Mouse (Mus musculus): ENCODE measurements around the gene D10Jhu81e. TPM values are rescaled to one million over a fixed set of nuclear protein-coding genes. Genes with fewer than 3 reads are reported as not detected.
A peak's percentile ranks its signal among the peaks of the same experiment; 100 is the strongest.

D10Jhu81e gene
- polyA plus RNA-seq, 1 experiment from 2014 or later, result 32.7 TPM

GRCm38 (mm10) chr10:78182321-78182720 lies 12.7 kb upstream of the D10Jhu81e start:
- Histone ChIP-seq H3K9ac (no peak overlapping the region), H3K4me3 (replicated peaks) (no peak overlapping the region), H3K36me3 (peaks cover 26% of the 10 kb centered on the region; the same call in 1 of the 2 replicates), H3K27ac (no peak overlapping the region), H3K4me2 (no peak overlapping the region), H3K27me3 (replicated peaks) (no peaks in the 10 kb centered on the region), H3K4me1 (peaks cover 12% of the 10 kb centered on the region), H3K9me3 (no peaks in the 10 kb centered on the region)
- ATAC-seq (ENCODE audit: insufficient read depth, low FRiP score, low read depth), result no peak
- 92% methylated on average over 17 of the region's 17 CpGs for WGBS

GRCm38 (mm10) chr10:78174474-78174873 lies 4.9 kb upstream of the D10Jhu81e start:
- Histone ChIP-seq H3K4me1 (0 out of 2 replicates have a peak, but pooled peaks cover 5% of the 10 kb centered on the region), H3K4me3 (replicated peaks) (no peak overlapping the region), H3K4me2 (no peak overlapping the region), H3K9me3 (no peaks in the 10 kb centered on the region), H3K36me3 (peaks cover 47% of the 10 kb centered on the region), H3K27ac (no peak overlapping the region), H3K9ac (no peak overlapping the region), H3K27me3 (replicated peaks) (no peaks in the 10 kb centered on the region)
- WGBS, result 89% methylated on average over 5 of the region's 5 CpGs
- no peak for ATAC-seq (ENCODE audit: insufficient read depth, low FRiP score, low read depth)

- Histone ChIP-seq H3K9ac (no peak overlapping the region), H3K27ac (no peak overlapping the region), H3K4me2 (no peak overlapping the region), H3K9me3 (no peaks in the 10 kb centered on the region), H3K4me3 (replicated peaks) (no peak overlapping the region), H3K27me3 (replicated peaks) (no peaks in the 10 kb centered on the region), H3K4me1 (peaks cover 13% of the 10 kb centered on the region), H3K36me3 (peaks cover 47% of the 10 kb centered on the region)
- 86% methylated on average over 9 of the region's 9 CpGs for WGBS
- no peak for ATAC-seq (ENCODE audit: insufficient read depth, low FRiP score, low read depth)
Observed at GRCm38 (mm10) chr10:78171581-78171980, 2.0 kb upstream of the D10Jhu81e start.

- no peak overlapping the region for H3K27ac ChIP-seq
- peaks cover 13% of the 10 kb centered on the region for H3K4me1 ChIP-seq
- H3K9me3 ChIP-seq, result no peaks in the 10 kb centered on the region
- H3K9ac ChIP-seq, result no peak overlapping the region
- 93% methylated on average over 7 of the region's 7 CpGs for WGBS
- H3K27me3 ChIP-seq (replicated peaks), result no peaks in the 10 kb centered on the region
- no peak for ATAC-seq (ENCODE audit: insufficient read depth, low FRiP score, low read depth)
- H3K4me3 ChIP-seq (replicated peaks), result no peak overlapping the region
- peaks cover 47% of the 10 kb centered on the region for H3K36me3 ChIP-seq
- no peak overlapping the region for H3K4me2 ChIP-seq
Observed at GRCm38 (mm10) chr10:78171057-78171456, 1.5 kb upstream of the D10Jhu81e start.

GRCm38 (mm10) chr10:78170445-78170844 lies 863 bp upstream of the D10Jhu81e start:
- Histone ChIP-seq H3K4me3 (replicated peaks) (no peak overlapping the region), H3K4me1 (peaks cover 13% of the 10 kb centered on the region), H3K9ac (no peak overlapping the region), H3K4me2 (peak overlapping the region; percentile 91), H3K27me3 (replicated peaks) (no peaks in the 10 kb centered on the region), H3K36me3 (peaks cover 46% of the 10 kb centered on the region), H3K9me3 (no peaks in the 10 kb centered on the region), H3K27ac (peak overlapping the region; percentile 65)
- no peak for ATAC-seq (ENCODE audit: insufficient read depth, low FRiP score, low read depth)
- 66% methylated on average over 2 of the region's 2 CpGs for WGBS

GRCm38 (mm10) chr10:78168792-78169191 lies 790 bp downstream of the D10Jhu81e start:
- Histone ChIP-seq H3K27ac (no peak overlapping the region), H3K9ac (peak overlapping the region; percentile 92), H3K4me2 (peak overlapping the region; percentile 91), H3K9me3 (no peaks in the 10 kb centered on the region), H3K27me3 (replicated peaks) (no peaks in the 10 kb centered on the region), H3K4me3 (replicated peaks) (peak overlapping the region; percentile 96), H3K36me3 (peaks cover 38% of the 10 kb centered on the region), H3K4me1 (peaks cover 13% of the 10 kb centered on the region)
- 78% methylated on average over 11 of the region's 11 CpGs for WGBS
- no peak for ATAC-seq (ENCODE audit: insufficient read depth, low FRiP score, low read depth)

- Histone ChIP-seq H3K4me3 (replicated peaks) (no peak overlapping the region), H3K27ac (no peak overlapping the region), H3K9ac (no peak overlapping the region), H3K9me3 (no peaks in the 10 kb centered on the region), H3K36me3 (peaks cover 45% of the 10 kb centered on the region), H3K4me1 (peaks cover 13% of the 10 kb centered on the region), H3K4me2 (no peak overlapping the region), H3K27me3 (replicated peaks) (no peaks in the 10 kb centered on the region)
- ATAC-seq (ENCODE audit: insufficient read depth, low FRiP score, low read depth), result no peak
Observed at GRCm38 (mm10) chr10:78167775-78168174, 1.8 kb downstream of the D10Jhu81e start.

- Histone ChIP-seq H3K27me3 (replicated peaks) (no peaks in the 10 kb centered on the region), H3K4me1 (peaks cover 13% of the 10 kb centered on the region), H3K4me3 (replicated peaks) (no peak overlapping the region), H3K36me3 (peaks cover 45% of the 10 kb centered on the region), H3K9me3 (no peaks in the 10 kb centered on the region), H3K9ac (0 out of 2 replicates have a peak overlapping the region, but pooled peaks have one; percentile 29), H3K4me2 (no peak overlapping the region), H3K27ac (no peak overlapping the region)
- no peak for ATAC-seq (ENCODE audit: insufficient read depth, low FRiP score, low read depth)
- 93% methylated on average over 7 of the region's 7 CpGs for WGBS
Observed at GRCm38 (mm10) chr10:78167333-78167732, 2.2 kb downstream of the D10Jhu81e start.

- H3K9me3 ChIP-seq, result no peaks in the 10 kb centered on the region
- ATAC-seq (ENCODE audit: insufficient read depth, low FRiP score, low read depth), result no peak
- H3K4me1 ChIP-seq, result peaks cover 13% of the 10 kb centered on the region
- no peak overlapping the region for H3K4me3 ChIP-seq (replicated peaks)
- peaks cover 43% of the 10 kb centered on the region for H3K36me3 ChIP-seq
- no peaks in the 10 kb centered on the region for H3K27me3 ChIP-seq (replicated peaks)
- no peak overlapping the region for H3K27ac ChIP-seq
- H3K9ac ChIP-seq, result no peak overlapping the region
- 89% methylated on average over 21 of the region's 21 CpGs for WGBS
- H3K4me2 ChIP-seq, result no peak overlapping the region
Observed at GRCm38 (mm10) chr10:78165256-78166005, 4.2 kb downstream of the D10Jhu81e start.

- Histone ChIP-seq H3K27ac (no peak overlapping the region), H3K4me3 (replicated peaks) (no peak overlapping the region), H3K4me1 (peaks cover 10% of the 10 kb centered on the region), H3K9ac (no peak overlapping the region), H3K27me3 (replicated peaks) (no peaks in the 10 kb centered on the region), H3K4me2 (no peak overlapping the region), H3K9me3 (no peaks in the 10 kb centered on the region), H3K36me3 (peaks cover 43% of the 10 kb centered on the region)
- 91% methylated on average over 12 of the region's 12 CpGs for WGBS
- ATAC-seq (ENCODE audit: insufficient read depth, low FRiP score, low read depth), result no peak
Observed at GRCm38 (mm10) chr10:78164786-78165185, 4.8 kb downstream of the D10Jhu81e start.

GRCm38 (mm10) chr10:78163923-78164322 lies 5.7 kb downstream of the D10Jhu81e start:
- WGBS, result 23% methylated on average over 4 of the region's 4 CpGs
- Histone ChIP-seq H3K36me3 (peaks cover 43% of the 10 kb centered on the region), H3K4me1 (peaks cover 9% of the 10 kb centered on the region), H3K27ac (no peak overlapping the region), H3K9me3 (no peaks in the 10 kb centered on the region), H3K27me3 (replicated peaks) (no peaks in the 10 kb centered on the region), H3K4me2 (no peak overlapping the region), H3K9ac (no peak overlapping the region), H3K4me3 (replicated peaks) (no peak overlapping the region)
- no peak for ATAC-seq (ENCODE audit: insufficient read depth, low FRiP score, low read depth)

- WGBS, result 90% methylated on average over 9 of the region's 9 CpGs
- 0 out of 2 replicates have a peak overlapping the region, but pooled peaks have one; percentile 35 for H3K27ac ChIP-seq
- peaks cover 9% of the 10 kb centered on the region for H3K4me1 ChIP-seq
- no peak overlapping the region for H3K4me2 ChIP-seq
- H3K9ac ChIP-seq, result no peak overlapping the region
- H3K27me3 ChIP-seq (replicated peaks), result no peaks in the 10 kb centered on the region
- no peaks in the 10 kb centered on the region for H3K9me3 ChIP-seq
- H3K4me3 ChIP-seq (replicated peaks), result no peak overlapping the region
- H3K36me3 ChIP-seq, result peaks cover 43% of the 10 kb centered on the region
- ATAC-seq (ENCODE audit: insufficient read depth, low FRiP score, low read depth), result no peak
Observed at GRCm38 (mm10) chr10:78163241-78163640, 6.3 kb downstream of the D10Jhu81e start.

Data from stomach, embryonic 15.5 days (tissue).